Mouse (Mus musculus) cerebellum, adult 9-10 months (tissue): Measurements from ENCODE around the gene Ehf.

ENCODE experiments used
- DNase-seq: peaks from one replicate; pipeline ENCODE4 v3.0.0; 2022

Ehf gene

GRCm38 (mm10) chr2:103293751-103294150, 9.3 kb downstream of the Ehf start:
- no peak for DNase-seq

GRCm38 (mm10) chr2:103293214-103293613, 9.9 kb downstream of the Ehf start:
- no peak for DNase-seq

- DNase-seq: no peak
Observed at GRCm38 (mm10) chr2:103290705-103291269, 12.3 kb downstream of the Ehf start.

- DNase-seq: no peak
Observed at GRCm38 (mm10) chr2:103290167-103290566, 12.9 kb downstream of the Ehf start.

GRCm38 (mm10) chr2:103289407-103289950, 13.6 kb downstream of the Ehf start:
- DNase-seq: no peak

GRCm38 (mm10) chr2:103287716-103288115, 15.4 kb downstream of the Ehf start:
- DNase-seq: no peak

- no peak for DNase-seq
Observed at GRCm38 (mm10) chr2:103285561-103285960, 17.5 kb downstream of the Ehf start.

GRCm38 (mm10) chr2:103283730-103284129, 19.3 kb downstream of the Ehf start:
- DNase-seq: no peak

GRCm38 (mm10) chr2:103282184-103282750, 20.8 kb downstream of the Ehf start:
- no peak for DNase-seq

- DNase-seq: no peak
Observed at GRCm38 (mm10) chr2:103279927-103280326, 23.2 kb downstream of the Ehf start.

GRCm38 (mm10) chr2:103278476-103278875, 24.6 kb downstream of the Ehf start:
- no peak for DNase-seq

GRCm38 (mm10) chr2:103277794-103278193, 25.3 kb downstream of the Ehf start:
- DNase-seq: no peak

- no peak for DNase-seq
Observed at GRCm38 (mm10) chr2:103275316-103275960, 27.6 kb downstream of the Ehf start.

GRCm38 (mm10) chr2:103274803-103275202, 28.3 kb downstream of the Ehf start:
- DNase-seq: no peak

- no peak for DNase-seq
Observed at GRCm38 (mm10) chr2:103274270-103274669, 28.8 kb downstream of the Ehf start.

GRCm38 (mm10) chr2:103271481-103271880, 31.6 kb downstream of the Ehf start:
- DNase-seq: no peak

GRCm38 (mm10) chr2:103270556-103271160, 32.4 kb downstream of the Ehf start:
- no peak for DNase-seq

- DNase-seq: no peak
Observed at GRCm38 (mm10) chr2:103239086-103239485, 64.0 kb downstream of the Ehf start.

GRCm38 (mm10) chr2:103226781-103227180, 76.3 kb downstream of the Ehf start:
- DNase-seq: no peak

- no peak for DNase-seq
Observed at GRCm38 (mm10) chr2:103220871-103221270, 82.2 kb downstream of the Ehf start.

- DNase-seq: no peak
Observed at GRCm38 (mm10) chr2:103218323-103218722, 84.8 kb downstream of the Ehf start.

- DNase-seq: no peak
Observed at GRCm38 (mm10) chr2:103215801-103216200, 87.3 kb downstream of the Ehf start.

GRCm38 (mm10) chr2:103214861-103215260, 88.2 kb downstream of the Ehf start:
- DNase-seq: no peak

GRCm38 (mm10) chr2:103213547-103213946, 89.5 kb downstream of the Ehf start:
- no peak for DNase-seq
